Mouse (Mus musculus) cortical plate, adult 2 months (tissue): ENCODE measurements around the gene Emp3.

Experiments used
- CTCF ChIP-seq: fragments of 200-500 bp; IDR thresholded peaks from 2 replicates; pipeline ENCODE4 v1.5.1; 2011; ENCODE audit warnings: mild to moderate bottlenecking, control low read depth, low read length; ENCODE audit not compliant: insufficient read depth; ENCODE audit errors: extremely low read depth
- POLR2A ChIP-seq: fragments of 200-500 bp; IDR thresholded peaks from 2 replicates; pipeline ENCODE4 v1.6.1; 2011; ENCODE audit warnings: mild to moderate bottlenecking, low read length, control low read depth; ENCODE audit not compliant: insufficient read depth; ENCODE audit errors: extremely low read depth

DNA sequence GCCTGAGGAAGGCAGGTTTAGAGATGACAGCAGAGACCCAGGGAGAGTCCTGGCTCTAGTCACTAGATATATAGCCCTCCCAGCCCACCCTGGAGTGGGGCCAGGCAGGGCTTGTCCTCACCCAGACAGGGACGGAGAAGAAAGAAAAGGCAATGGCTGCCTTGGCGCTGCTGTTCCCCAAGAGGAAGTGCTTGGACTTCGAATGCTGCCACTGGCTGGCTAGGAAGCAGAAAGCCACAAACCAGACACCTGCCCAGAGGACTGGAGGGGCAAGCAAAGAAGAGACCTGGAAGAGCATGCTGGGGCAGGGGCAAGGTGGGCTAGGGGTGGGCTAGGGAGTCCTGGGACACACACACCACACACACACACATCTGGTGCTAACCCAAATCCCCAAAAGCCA lies 34.0 kb downstream of the Emp3 start:
- no peak for TF ChIP-seq CTCF
- TF ChIP-seq POLR2A = no peak
